Mouse (Mus musculus) liver, postnatal 0 days (tissue): Measurements from ENCODE around the gene Zfp775. TPM values are rescaled to one million over a fixed set of nuclear protein-coding genes. Genes with fewer than 3 reads are reported as not detected.

ENCODE experiments used
- ATAC-seq: fragments of 200-750 bp; cut with Nextera tagmentation; 2 replicates; pipeline ENCODE4 v1.8.0; 2017; ENCODE audit warnings: mild to moderate bottlenecking, moderate library complexity
- DNase-seq: peaks from one replicate; pipeline ENCODE4 v3.0.0-alpha.2; 2016
- H3K27ac ChIP-seq: fragments of 300-500 bp; sonication (generic); 2 replicates; pipeline ENCODE4 v1.5.1; 2014; ENCODE audit warnings: antibody characterized with exemption, moderate library complexity, mild to moderate bottlenecking, low read depth
- H3K27me3 ChIP-seq: fragments of 300-500 bp; sonication (generic); 2 replicates; pipeline ENCODE4 v1.6.1; 2014; ENCODE audit warnings: low read length, control low read depth, mixed read lengths; ENCODE audit not compliant: insufficient read depth
- H3K36me3 ChIP-seq: fragments of 300-500 bp; sonication (generic); replicated peaks from 2 replicates; pipeline ENCODE4 v1.6.1; 2014; ENCODE audit warnings: mild to moderate bottlenecking, control low read depth, low read length, moderate library complexity, mixed read lengths; ENCODE audit not compliant: insufficient read depth
- H3K4me1 ChIP-seq: fragments of 300-500 bp; sonication (generic); 2 replicates; pipeline ENCODE4 v1.6.1; 2014; ENCODE audit warnings: antibody characterized with exemption, mild to moderate bottlenecking, control low read depth; ENCODE audit not compliant: insufficient read depth
- H3K4me2 ChIP-seq: fragments of 300-500 bp; sonication (generic); 2 replicates; pipeline ENCODE4 v1.6.1; 2014; ENCODE audit warnings: low read depth, mild to moderate bottlenecking, low read length, moderate library complexity, mixed read lengths
- H3K4me3 ChIP-seq: fragments of 300-500 bp; sonication (generic); 2 replicates; pipeline ENCODE4 v1.5.1; 2014; ENCODE audit warnings: low read depth, low read length
- H3K9ac ChIP-seq: fragments of 300-500 bp; sonication (generic); replicated peaks from 2 replicates; pipeline ENCODE4 v1.6.1; 2014; ENCODE audit warnings: mild to moderate bottlenecking, moderate library complexity
- H3K9me3 ChIP-seq: fragments of 300-500 bp; sonication (generic); 2 replicates; pipeline ENCODE4 v1.6.1; 2016; ENCODE audit warnings: mild to moderate bottlenecking, control low read depth, low read length, mixed read lengths
- CTCF ChIP-seq: sonication (generic); IDR thresholded peaks from 2 replicates; pipeline ENCODE4 v1.5.1; 2016; ENCODE audit warnings: antibody characterized with exemption, low read depth
- EP300 ChIP-seq: IDR thresholded peaks from 2 replicates; pipeline ENCODE4 v1.6.1; 2016; ENCODE audit warnings: antibody characterized with exemption, low read depth, mild to moderate bottlenecking
- WGBS: fragments of 180-500 bp; shearing (Covaris S2); extraction: QIAGEN DNeasy Blood & Tissue Kit; methylation state at CpG from one replicate; pipeline ENCODE4 v1.1.7; 2014; ENCODE audit not compliant: insufficient replicate concordance; 5-methylcytosine and 5-hydroxymethylcytosine counted together
- polyA plus RNA-seq: library from polyadenylated mRNA; unstranded; fragments of >200 nt; fragmentation: Nextera tagmentation; extraction: Ambion mirVana; gene quantifications from 2 replicates; pipeline ENCODE4 v1.2.1, GENCODE M21; 2015

Gene Zfp775
- polyA plus RNA-seq, 1 experiment from 2014 or later = 0.93 TPM

- WGBS = 14% methylated on average over 4 of the region's 4 CpGs
- DNase-seq (peak; percentile 24), ATAC-seq (peak; percentile 25; the same call in 1 of the 2 replicates)
- Histone ChIP-seq H3K27ac (no peak overlapping the region), H3K9me3 (no peaks in the 10 kb centered on the region), H3K4me1 (peaks cover 4% of the 10 kb centered on the region), H3K4me2 (no peak overlapping the region), H3K4me3 (no peak overlapping the region), H3K36me3 (no peaks in the 10 kb centered on the region), H3K27me3 (no peaks in the 10 kb centered on the region), H3K9ac (no peak overlapping the region)
- TF ChIP-seq CTCF = peak; percentile 67
- no peak for TF ChIP-seq EP300
These were observed 41.0 kb downstream of the Zfp775 start for GRCm38 (mm10) chr6:48642764-48643292.

- 0 out of 2 replicates have a peak overlapping the region, but pooled peaks have one; percentile 32 for H3K4me2 ChIP-seq
- no peaks in the 10 kb centered on the region for H3K36me3 ChIP-seq
- peak; percentile 78 for DNase-seq
- WGBS = 4% methylated on average over 12 of the region's 12 CpGs
- H3K4me1 ChIP-seq = peaks cover 4% of the 10 kb centered on the region
- peak; percentile 45; the same call in 1 of the 2 replicates for ATAC-seq
- H3K9me3 ChIP-seq = no peaks in the 10 kb centered on the region
- no peak overlapping the region for H3K4me3 ChIP-seq
- H3K27ac ChIP-seq = no peak overlapping the region
- no peak overlapping the region for H3K9ac ChIP-seq
- H3K27me3 ChIP-seq = no peaks in the 10 kb centered on the region
- TF ChIP-seq CTCF (peak; percentile 89), EP300 (no peak)
These were observed 43.9 kb downstream of the Zfp775 start for GRCm38 (mm10) chr6:48645660-48646308.

DNA sequence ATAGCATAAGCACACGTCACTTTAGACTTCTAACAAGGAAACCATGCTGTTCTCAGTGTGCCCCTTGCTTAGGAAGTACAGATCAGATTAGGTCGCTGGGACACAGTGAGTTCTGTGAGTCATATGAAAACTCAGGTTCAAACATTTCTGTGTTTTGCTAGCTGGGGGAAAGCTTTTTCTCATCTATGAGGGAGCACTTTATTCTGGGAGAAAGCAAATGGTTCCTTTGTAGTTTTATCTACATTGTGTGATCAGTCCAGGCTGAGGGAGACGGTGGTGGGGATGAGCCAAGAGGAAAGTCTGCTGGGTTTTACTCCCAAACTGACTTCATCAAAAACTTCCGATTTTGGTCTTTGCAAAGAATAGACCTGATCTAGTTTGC lies 44.4 kb downstream of the Zfp775 start:
- Histone ChIP-seq H3K9me3 (no peaks in the 10 kb centered on the region), H3K27ac (no peak overlapping the region), H3K36me3 (no peaks in the 10 kb centered on the region), H3K4me3 (no peak overlapping the region), H3K4me2 (no peak overlapping the region), H3K27me3 (no peaks in the 10 kb centered on the region), H3K9ac (no peak overlapping the region), H3K4me1 (peaks cover 4% of the 10 kb centered on the region)
- WGBS = 58% methylated on average over 4 of the region's 4 CpGs
- ATAC-seq (no peak), DNase-seq (no peak)
- TF ChIP-seq CTCF (no peak), EP300 (no peak)

- 5% methylated on average over 3 of the region's 3 CpGs for WGBS
- Histone ChIP-seq H3K27me3 (no peaks in the 10 kb centered on the region), H3K4me1 (peaks cover 4% of the 10 kb centered on the region), H3K27ac (no peak within 1 kb of the TSS), H3K9ac (no peak within 1 kb of the TSS), H3K4me2 (peak within 1 kb of the TSS; percentile 24; the same call in 1 of the 2 replicates), H3K36me3 (no peaks in the 10 kb centered on the region), H3K4me3 (no peak within 1 kb of the TSS), H3K9me3 (no peaks in the 10 kb centered on the region)
- TF ChIP-seq CTCF (peak; percentile 76), EP300 (no peak)
- DNase-seq (peak; percentile 69), ATAC-seq (peak; percentile 61)
These were observed 45.1 kb downstream of the Zfp775 start, which contains the start of gene Gimap8 for GRCm38 (mm10) chr6:48646995-48647394. Gene Gimap8, plus strand, starts transcription at chr6:48647234.

GRCm38 (mm10) chr6:48647611-48648010 lies 45.7 kb downstream of the Zfp775 start:
- H3K4me1 ChIP-seq = peaks cover 4% of the 10 kb centered on the region
- H3K9ac ChIP-seq = no peak overlapping the region
- no peaks in the 10 kb centered on the region for H3K9me3 ChIP-seq
- H3K4me3 ChIP-seq = no peak overlapping the region
- H3K27ac ChIP-seq = no peak overlapping the region
- no peak for TF ChIP-seq EP300
- TF ChIP-seq CTCF = no peak
- 69% methylated on average over 2 of the region's 2 CpGs for WGBS
- H3K4me2 ChIP-seq = peak overlapping the region; percentile 24; the same call in 1 of the 2 replicates
- no peaks in the 10 kb centered on the region for H3K36me3 ChIP-seq
- DNase-seq (peak; percentile 9), ATAC-seq (no peak)
- no peaks in the 10 kb centered on the region for H3K27me3 ChIP-seq

DNA sequence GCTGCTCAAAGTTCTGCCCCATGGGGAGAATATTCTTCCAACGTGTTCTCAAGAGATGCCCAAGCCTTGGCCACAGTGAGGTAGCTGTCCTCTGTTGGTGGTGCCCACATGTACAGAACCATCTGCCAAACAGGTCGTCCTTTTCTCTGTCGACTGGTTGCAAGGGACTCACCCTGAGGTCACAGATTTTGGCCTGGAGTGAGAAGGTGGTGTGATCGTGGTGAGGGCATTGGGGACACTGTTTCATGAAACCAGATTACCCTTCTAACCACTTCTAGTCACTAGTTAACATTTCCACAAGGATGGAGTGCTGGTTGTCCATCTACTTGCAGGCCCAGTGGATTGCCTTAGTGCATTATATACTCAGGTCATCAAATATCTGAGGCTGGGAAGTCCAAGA lies 46.9 kb downstream of the Zfp775 start:
- Histone ChIP-seq H3K4me1 (peaks cover 4% of the 10 kb centered on the region), H3K4me3 (no peak overlapping the region), H3K27ac (no peak overlapping the region), H3K36me3 (no peaks in the 10 kb centered on the region), H3K9ac (no peak overlapping the region), H3K4me2 (no peak overlapping the region), H3K27me3 (no peaks in the 10 kb centered on the region), H3K9me3 (no peaks in the 10 kb centered on the region)
- ATAC-seq (no peak), DNase-seq (no peak)
- TF ChIP-seq CTCF (no peak), EP300 (no peak)
- 73% methylated on average over 4 of the region's 4 CpGs for WGBS
